Mouse (Mus musculus) liver, embryonic 14.5 days (tissue): Measurements from ENCODE around the gene Ccdc102a. TPM values are rescaled to one million over a fixed set of nuclear protein-coding genes. Genes with fewer than 3 reads are reported as not detected.
A peak's percentile ranks its signal among the peaks of the same experiment; 100 is the strongest.
"Not testable (repeated sequence)": the region's sequence is repeated elsewhere in the genome, so short reads cannot be mapped to it uniquely, and the experiment has no call there.

Experiments used
- ATAC-seq: fragments of 200-750 bp; cut with Nextera tagmentation; 2 replicates; pipeline ENCODE4 v1.8.0; 2017; ENCODE audit warnings: moderate number of reproducible peaks, mild to moderate bottlenecking, moderate library complexity; ENCODE audit not compliant: insufficient read depth
- DNase-seq, 3 experiments: peaks; one replicate each; pipeline ENCODE4 v3.0.0-alpha.2; 2012 to 2013; ENCODE audit warnings: low read depth in 3 of 3, low spot score in 3 of 3
- H3K27ac ChIP-seq: fragments of 300-500 bp; sonication (generic); 2 replicates; pipeline ENCODE4 v1.5.1; 2014; ENCODE audit warnings: moderate library complexity, mild to moderate bottlenecking, control low read depth, inconsistent platforms
- H3K27me3 ChIP-seq: fragments of 300-500 bp; sonication (generic); 2 replicates; pipeline ENCODE4 v1.6.1; 2014; ENCODE audit warnings: mild to moderate bottlenecking, low read length, moderate library complexity; ENCODE audit not compliant: control insufficient read depth, insufficient read depth
- H3K36me3 ChIP-seq: fragments of 300-500 bp; sonication (generic); replicated peaks from 2 replicates; pipeline ENCODE4 v1.6.1; 2014; ENCODE audit warnings: low read depth; ENCODE audit not compliant: control insufficient read depth, insufficient read depth
- H3K4me1 ChIP-seq, 2 experiments: fragments of 200-500 bp in 1 of 2; fragments of 300-500 bp in 1 of 2; sonication (generic) in 1 of 2; replicated peaks; 2 replicates each; pipeline ENCODE4 v1.6.1; 2012 to 2014; ENCODE audit warnings: antibody characterized with exemption in 1 of 2, inconsistent platforms in 1 of 2, low read length in 1 of 2; ENCODE audit not compliant: control insufficient read depth in 2 of 2, insufficient read depth in 2 of 2
- H3K4me2 ChIP-seq: fragments of 300-500 bp; sonication (generic); 2 replicates; pipeline ENCODE4 v1.6.1; 2014; ENCODE audit warnings: low read depth, mild to moderate bottlenecking, control low read depth, moderate library complexity
- H3K4me3 ChIP-seq, 2 experiments: fragments of 200-500 bp in 1 of 2; fragments of 300-500 bp in 1 of 2; sonication (generic) in 1 of 2; 2 replicates each; pipeline ENCODE4 v1.5.1; 2012 to 2014; ENCODE audit warnings: low read depth in 2 of 2, low read length in 2 of 2, mild to moderate bottlenecking in 2 of 2, control low read depth in 1 of 2, inconsistent platforms in 1 of 2, moderate library complexity in 1 of 2; ENCODE audit not compliant: insufficient read depth in 1 of 2
- H3K9ac ChIP-seq: fragments of 300-500 bp; sonication (generic); replicated peaks from 2 replicates; pipeline ENCODE4 v1.6.1; 2014; ENCODE audit warnings: mild to moderate bottlenecking, control low read depth, moderate library complexity
- H3K9me3 ChIP-seq: fragments of 300-500 bp; sonication (generic); 2 replicates; pipeline ENCODE4 v1.6.1; 2016; ENCODE audit warnings: low read length, mixed read lengths; ENCODE audit not compliant: control insufficient read depth
- CTCF ChIP-seq: IDR thresholded peaks from 2 replicates; pipeline ENCODE4 v1.5.1; 2016; ENCODE audit warnings: antibody characterized with exemption, low read depth, control low read depth
- EP300 ChIP-seq: IDR thresholded peaks from 2 replicates; pipeline ENCODE4 v1.6.1; 2016; ENCODE audit warnings: antibody characterized with exemption, low read depth
- WGBS: fragments of 180-500 bp; shearing (Covaris S2); extraction: QIAGEN DNeasy Blood & Tissue Kit; methylation state at CpG from one replicate; pipeline ENCODE4 v1.1.7; 2014; ENCODE audit not compliant: insufficient replicate concordance; 5-methylcytosine and 5-hydroxymethylcytosine counted together
- polyA plus RNA-seq, 2 experiments: library from polyadenylated mRNA; depleted of rRNA in 1 of 2; stranded (reverse) in 1 of 2; unstranded in 1 of 2; fragments of >200 nt; fragmentation: Nextera tagmentation in 1 of 2; extraction: Ambion mirVana in 1 of 2; gene quantifications; 2 replicates each; pipeline versions ENCODE4 v1.2.1 to v1.2.3; 2012 to 2014

Gene Ccdc102a
- polyA plus RNA-seq, 2 experiments: 2.6 to 2.7 TPM

- no peak for ATAC-seq
- Histone ChIP-seq H3K4me3 (no peak overlapping the region), H3K36me3 (peaks cover 46% of the 10 kb centered on the region), H3K27me3 (no peaks in the 10 kb centered on the region), H3K4me1 (peaks cover 12 to 21% of the 10 kb centered on the region in 2 experiments), H3K9me3 (no peaks in the 10 kb centered on the region), H3K27ac (no peak overlapping the region), H3K9ac (no peak overlapping the region), H3K4me2 (no peak overlapping the region)
- WGBS: 66% methylated on average over 8 of the region's 8 CpGs
- TF ChIP-seq CTCF: peak; percentile 92
- TF ChIP-seq EP300: no peak
- peak in 2 of 3 experiments; percentile 59 to 65 for DNase-seq
These were observed 56.5 kb downstream of the Ccdc102a start for GRCm38 (mm10) chr8:94861352-94861910.

- DNase-seq (peak; percentile 67 to 70 (median 68)), ATAC-seq (peak; percentile 80)
- TF ChIP-seq CTCF: peak; percentile 90
- TF ChIP-seq EP300: no peak
- Histone ChIP-seq H3K9ac (peak within 1 kb of the TSS; percentile 90), H3K4me3 (peak within 1 kb of the TSS; percentile 85 to 89), H3K9me3 (no peaks in the 10 kb centered on the region), H3K27me3 (no peaks in the 10 kb centered on the region), H3K36me3 (peaks cover 27% of the 10 kb centered on the region), H3K27ac (peak within 1 kb of the TSS; percentile 50), H3K4me2 (peak within 1 kb of the TSS; percentile 82), H3K4me1 (peaks cover 3 to 8% of the 10 kb centered on the region in 2 experiments)
- under 1% methylated on average over 68 of the region's 68 CpGs for WGBS
These were observed 60.3 kb downstream of the Ccdc102a start, which contains the start of gene Polr2c for GRCm38 (mm10) chr8:94857346-94858173. Gene Polr2c (plus strand): TSS chr8:94857450.

GRCm38 (mm10) chr8:94857011-94857345, 60.9 kb downstream of the Ccdc102a start:
- Histone ChIP-seq H3K4me2 (peak overlapping the region; percentile 20; the same call in 1 of the 2 replicates), H3K4me3 (peak overlapping the region in 1 of 2 experiments; percentile 85; a peak in 2 of 4 replicates), H3K27me3 (no peaks in the 10 kb centered on the region), H3K9ac (no peak overlapping the region; the same call in 1 of the 2 replicates), H3K4me1 (peaks cover 3 to 4% of the 10 kb centered on the region in 2 experiments), H3K27ac (no peak overlapping the region), H3K36me3 (peaks cover 29% of the 10 kb centered on the region), H3K9me3 (no peaks in the 10 kb centered on the region)
- DNase-seq (no peak), ATAC-seq (no peak)
- 27% methylated on average over 5 of the region's 5 CpGs for WGBS
- TF ChIP-seq EP300 (no peak), CTCF (no peak)

GRCm38 (mm10) chr8:94854761-94855160, 63.1 kb downstream of the Ccdc102a start:
- DNase-seq, H3K9ac ChIP-seq, H3K27ac ChIP-seq, ATAC-seq, H3K4me2 ChIP-seq, H3K4me1 ChIP-seq, H3K4me3 ChIP-seq, H3K27me3 ChIP-seq, H3K9me3 ChIP-seq: not testable (repeated sequence)
- H3K36me3 ChIP-seq: peaks cover 28% of the 10 kb centered on the region
- 79% methylated on average over 11 of the region's 11 CpGs for WGBS

Other genes starting within 250 kb of the Ccdc102a start
- gene Pllp, start 221.8 kb downstream of the Ccdc102a start, polyA plus RNA-seq (2012; rRNA removed): 0.36 and 0.52 TPM in 2 replicates
- 0.85 TPM in 2 replicates for gene Pllp, start 221.8 kb downstream of the Ccdc102a start, polyA plus RNA-seq (2014; fragmentation: Nextera tagmentation; extraction: Ambion mirVana)
- 0.17 and 0.19 TPM in 2 replicates for gene Ccl22, start 172.5 kb downstream of the Ccdc102a start, polyA plus RNA-seq (2012; rRNA removed)
- gene Ccl22, start 172.5 kb downstream of the Ccdc102a start, polyA plus RNA-seq (2014; fragmentation: Nextera tagmentation; extraction: Ambion mirVana): 0.22 and 0.45 TPM in 2 replicates
- 0.11 and 0.12 TPM in 2 replicates for gene Cx3cl1, start 146.1 kb downstream of the Ccdc102a start, polyA plus RNA-seq (2012; rRNA removed)
- gene Cx3cl1, start 146.1 kb downstream of the Ccdc102a start, polyA plus RNA-seq (2014; fragmentation: Nextera tagmentation; extraction: Ambion mirVana): 0.33 and 0.34 TPM in 2 replicates
- 0.11 and 0.34 TPM in 2 replicates for gene Ccl17, start 107.6 kb downstream of the Ccdc102a start, polyA plus RNA-seq (2012; rRNA removed)
- gene Ccl17, start 107.6 kb downstream of the Ccdc102a start, polyA plus RNA-seq (2014; fragmentation: Nextera tagmentation; extraction: Ambion mirVana): not detected in 2 replicates
- gene Coq9, start 79.8 kb downstream of the Ccdc102a start, polyA plus RNA-seq (2012; rRNA removed): 38.5 and 39.8 TPM in 2 replicates
- 44.3 and 48.9 TPM in 2 replicates for gene Coq9, start 79.8 kb downstream of the Ccdc102a start, polyA plus RNA-seq (2014; fragmentation: Nextera tagmentation; extraction: Ambion mirVana)
- 20.4 and 23.7 TPM in 2 replicates for gene Ciapin1, start 79.7 kb downstream of the Ccdc102a start, polyA plus RNA-seq (2012; rRNA removed)
- 38.4 and 46.3 TPM in 2 replicates for gene Ciapin1, start 79.7 kb downstream of the Ccdc102a start, polyA plus RNA-seq (2014; fragmentation: Nextera tagmentation; extraction: Ambion mirVana)
- 51.6 and 54.4 TPM in 2 replicates for gene Polr2c, start 60.6 kb downstream of the Ccdc102a start, polyA plus RNA-seq (2012; rRNA removed)
- 73.5 and 82.2 TPM in 2 replicates for gene Polr2c, start 60.6 kb downstream of the Ccdc102a start, polyA plus RNA-seq (2014; fragmentation: Nextera tagmentation; extraction: Ambion mirVana)
- gene Dok4, start 41.8 kb downstream of the Ccdc102a start, polyA plus RNA-seq (2012; rRNA removed): 10.3 and 11.1 TPM in 2 replicates
- gene Dok4, start 41.8 kb downstream of the Ccdc102a start, polyA plus RNA-seq (2014; fragmentation: Nextera tagmentation; extraction: Ambion mirVana): 7.2 and 9.6 TPM in 2 replicates
- 0.45 and 0.54 TPM in 2 replicates for gene Adgrg5, start 5.6 kb upstream of the Ccdc102a start, polyA plus RNA-seq (2012; rRNA removed)
- 0.14 and 0.67 TPM in 2 replicates for gene Adgrg5, start 5.6 kb upstream of the Ccdc102a start, polyA plus RNA-seq (2014; fragmentation: Nextera tagmentation; extraction: Ambion mirVana)
- gene Adgrg1, start 56.7 kb upstream of the Ccdc102a start, polyA plus RNA-seq (2012; rRNA removed): 46.8 and 55.8 TPM in 2 replicates
- gene Adgrg1, start 56.7 kb upstream of the Ccdc102a start, polyA plus RNA-seq (2014; fragmentation: Nextera tagmentation; extraction: Ambion mirVana): 41.1 and 59.5 TPM in 2 replicates
- 8.3 and 9.6 TPM in 2 replicates for gene Adgrg3, start 99.6 kb upstream of the Ccdc102a start, polyA plus RNA-seq (2012; rRNA removed)
- gene Adgrg3, start 99.6 kb upstream of the Ccdc102a start, polyA plus RNA-seq (2014; fragmentation: Nextera tagmentation; extraction: Ambion mirVana): 4.9 and 5.8 TPM in 2 replicates
- 0.19 and 0.21 TPM in 2 replicates for gene Drc7, start 137.0 kb upstream of the Ccdc102a start, polyA plus RNA-seq (2012; rRNA removed)
- 0.15 and 0.33 TPM in 2 replicates for gene Drc7, start 137.0 kb upstream of the Ccdc102a start, polyA plus RNA-seq (2014; fragmentation: Nextera tagmentation; extraction: Ambion mirVana)
- gene Katnb1, start 163.1 kb upstream of the Ccdc102a start, polyA plus RNA-seq (2012; rRNA removed): 7.4 and 8.4 TPM in 2 replicates
- gene Katnb1, start 163.1 kb upstream of the Ccdc102a start, polyA plus RNA-seq (2014; fragmentation: Nextera tagmentation; extraction: Ambion mirVana): 8.0 and 10.1 TPM in 2 replicates